Mouse (Mus musculus) forebrain, embryonic 14.5 days (tissue): Measurements from ENCODE around the gene Twnk. TPM values are rescaled to one million over a fixed set of nuclear protein-coding genes. Genes with fewer than 3 reads are reported as not detected.

Source experiments
- ATAC-seq: fragments of 200-750 bp; cut with Nextera tagmentation; 2 replicates; pipeline ENCODE4 v1.8.0; 2017; ENCODE audit warnings: mild to moderate bottlenecking, moderate library complexity
- DNase-seq: peaks from one replicate; pipeline ENCODE4 v3.0.0-alpha.2; 2015; ENCODE audit warnings: low spot score
- H3K27ac ChIP-seq: fragments of 300-500 bp; sonication (generic); 2 replicates; pipeline ENCODE4 v1.5.1; 2014; ENCODE audit warnings: low read depth, mild to moderate bottlenecking, control low read depth, low read length, moderate library complexity
- H3K27me3 ChIP-seq: fragments of 300-500 bp; sonication (generic); replicated peaks from 2 replicates; pipeline ENCODE4 v1.6.1; 2014; ENCODE audit warnings: low read length, control low read depth, mixed read lengths; ENCODE audit not compliant: control insufficient read depth, insufficient read depth
- H3K36me3 ChIP-seq: fragments of 300-500 bp; sonication (generic); 2 replicates; pipeline ENCODE4 v1.6.1; 2014; ENCODE audit warnings: low read length, control low read depth; ENCODE audit not compliant: control insufficient read depth, insufficient read depth
- H3K4me1 ChIP-seq: fragments of 300-500 bp; sonication (generic); 2 replicates; pipeline ENCODE4 v1.6.1; 2014; ENCODE audit warnings: antibody characterized with exemption, low read length, control low read depth; ENCODE audit not compliant: control insufficient read depth, insufficient read depth
- H3K4me2 ChIP-seq: fragments of 300-500 bp; sonication (generic); 2 replicates; pipeline ENCODE4 v1.6.1; 2014; ENCODE audit warnings: mild to moderate bottlenecking, control low read depth, low read length
- H3K4me3 ChIP-seq: fragments of 300-500 bp; sonication (generic); 2 replicates; pipeline ENCODE4 v1.5.1; 2014; ENCODE audit warnings: low read depth, low read length, control low read depth
- H3K9ac ChIP-seq: fragments of 300-500 bp; sonication (generic); 2 replicates; pipeline ENCODE4 v1.6.1; 2014; ENCODE audit warnings: mild to moderate bottlenecking, low read length, control low read depth, moderate library complexity
- H3K9me3 ChIP-seq: fragments of 300-500 bp; sonication (generic); replicated peaks from 2 replicates; pipeline ENCODE4 v1.6.1; 2016; ENCODE audit warnings: low read length, control low read depth, mixed read lengths; ENCODE audit not compliant: control insufficient read depth
- WGBS: fragments of 180-500 bp; shearing (Covaris S2); extraction: QIAGEN DNeasy Blood & Tissue Kit; methylation state at CpG from one replicate; pipeline ENCODE4 v1.1.7; 2014; 5-methylcytosine and 5-hydroxymethylcytosine counted together
- polyA plus RNA-seq: library from polyadenylated mRNA; unstranded; fragments of >200 nt; fragmentation: Nextera tagmentation; extraction: Ambion mirVana; gene quantifications from 2 replicates; pipeline ENCODE4 v1.2.1, GENCODE M21; 2014

Gene Twnk
- polyA plus RNA-seq, 1 experiment from 2014 or later: 10.6 TPM

GRCm38 (mm10) chr19:45047417-45047934 lies 42.0 kb downstream of the Twnk start, which contains the start of gene Sfxn3:
Gene Sfxn3 (plus strand): TSS chr19:45047503.
- H3K4me3 ChIP-seq: peak within 1 kb of the TSS; percentile 51
- peak within 1 kb of the TSS; percentile 68 for H3K4me2 ChIP-seq
- no peaks in the 10 kb centered on the region for H3K9me3 ChIP-seq
- H3K27me3 ChIP-seq: peaks cover 6% of the 10 kb centered on the region; the same call in 1 of the 2 replicates
- H3K27ac ChIP-seq: peak within 1 kb of the TSS; percentile 90
- DNase-seq (peak; percentile 93), ATAC-seq (peak; percentile 89)
- H3K36me3 ChIP-seq: peaks cover 30% of the 10 kb centered on the region
- WGBS: under 1% methylated on average over 26 of the region's 26 CpGs
- peak within 1 kb of the TSS; percentile 77 for H3K9ac ChIP-seq
- peaks cover 28% of the 10 kb centered on the region for H3K4me1 ChIP-seq

DNA sequence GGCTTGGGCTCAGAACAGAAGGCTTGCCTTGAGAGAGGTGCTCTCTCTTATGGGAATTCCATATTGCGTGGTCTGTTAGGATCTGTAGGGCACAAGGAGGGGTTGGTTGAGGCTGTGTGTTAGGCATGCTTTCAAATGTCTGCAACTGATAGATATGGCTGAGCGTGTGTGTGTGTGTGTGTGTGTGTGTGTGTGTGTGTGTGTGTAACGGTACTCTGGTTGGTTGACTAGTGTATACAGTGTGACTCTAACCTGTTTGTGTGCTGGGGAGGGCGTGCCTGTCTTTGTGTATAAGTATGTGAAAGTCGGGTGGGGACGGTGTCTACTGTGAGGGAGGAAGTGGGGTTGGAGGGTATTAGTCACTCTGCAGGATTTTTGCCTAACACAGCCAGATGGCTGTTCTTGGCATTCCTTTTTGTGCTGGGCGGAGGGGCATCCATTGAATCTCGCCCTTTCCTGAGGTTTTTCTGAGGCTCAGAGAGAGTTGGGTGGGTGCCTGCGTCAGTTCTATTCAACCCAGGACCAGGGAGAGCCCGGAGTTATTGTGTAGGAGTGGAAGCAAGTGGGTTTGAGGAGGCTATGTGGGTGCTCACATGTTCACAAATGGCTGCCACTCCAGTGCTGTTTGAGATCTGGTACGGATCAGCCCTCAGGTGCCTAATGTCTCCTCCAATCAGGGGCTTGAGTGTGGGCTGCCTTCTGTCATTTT lies 42.6 kb downstream of the Twnk start:
- peak; percentile 65 for DNase-seq
- Histone ChIP-seq H3K36me3 (peaks cover 36% of the 10 kb centered on the region), H3K4me2 (peak overlapping the region; percentile 68), H3K9me3 (no peaks in the 10 kb centered on the region), H3K27me3 (peaks cover 6% of the 10 kb centered on the region; the same call in 1 of the 2 replicates), H3K4me3 (peak overlapping the region; percentile 51), H3K4me1 (peaks cover 28% of the 10 kb centered on the region), H3K9ac (peak overlapping the region; percentile 77), H3K27ac (peak overlapping the region; percentile 90)
- ATAC-seq: peak; percentile 60
- 41% methylated on average over 11 of the region's 11 CpGs for WGBS

- Histone ChIP-seq H3K27ac (peak overlapping the region; percentile 90), H3K4me2 (peak overlapping the region; percentile 68), H3K4me1 (peaks cover 28% of the 10 kb centered on the region), H3K36me3 (peaks cover 43% of the 10 kb centered on the region), H3K9ac (peak overlapping the region; percentile 77), H3K9me3 (no peaks in the 10 kb centered on the region), H3K4me3 (peak overlapping the region; percentile 51), H3K27me3 (peaks cover 6% of the 10 kb centered on the region; the same call in 1 of the 2 replicates)
- WGBS: 82% methylated on average over 12 of the region's 12 CpGs
- ATAC-seq (no peak), DNase-seq (no peak)
Measured at GRCm38 (mm10) chr19:45048644-45049365, 43.3 kb downstream of the Twnk start.

DNA sequence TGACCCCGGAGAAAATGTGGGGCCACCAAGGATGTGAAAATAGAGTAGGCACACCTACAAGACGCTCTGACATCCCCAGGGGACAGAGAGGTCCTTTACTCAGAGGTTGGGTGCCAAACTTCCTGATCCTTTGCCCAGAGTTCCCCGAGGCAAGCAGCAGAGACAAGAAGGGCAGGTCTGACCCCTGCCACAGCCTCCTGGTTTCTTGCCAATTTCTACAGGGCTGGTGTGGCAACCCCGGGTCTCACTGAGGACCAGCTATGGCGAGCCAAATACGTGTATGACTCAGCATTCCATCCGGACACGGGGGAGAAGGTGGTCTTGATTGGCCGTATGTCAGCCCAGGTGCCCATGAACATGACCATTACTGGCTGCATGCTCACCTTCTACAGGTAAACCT lies 44.1 kb downstream of the Twnk start:
- H3K4me2 ChIP-seq: peak overlapping the region; percentile 68; the same call in 1 of the 2 replicates

GRCm38 (mm10) chr19:45053451-45053850 lies 48.0 kb downstream of the Twnk start:
- no peaks in the 10 kb centered on the region for H3K9me3 ChIP-seq

More for the DNA sequence above, 44.1 kb downstream of the Twnk start:
- H3K27ac ChIP-seq: no peak overlapping the region
- peaks cover 6% of the 10 kb centered on the region; the same call in 1 of the 2 replicates for H3K27me3 ChIP-seq
- H3K4me3 ChIP-seq: no peak overlapping the region
- H3K4me1 ChIP-seq: peaks cover 28% of the 10 kb centered on the region
- no peak overlapping the region for H3K9ac ChIP-seq
- ATAC-seq (no peak), DNase-seq (no peak)
- WGBS: 81% methylated on average over 9 of the region's 9 CpGs
- H3K9me3 ChIP-seq: no peaks in the 10 kb centered on the region
- peaks cover 49% of the 10 kb centered on the region for H3K36me3 ChIP-seq

GRCm38 (mm10) chr19:45054892-45055690 lies 49.6 kb downstream of the Twnk start:
- 88% methylated on average over 6 of the region's 6 CpGs for WGBS
- Histone ChIP-seq H3K36me3 (peaks cover 50% of the 10 kb centered on the region), H3K9me3 (no peaks in the 10 kb centered on the region), H3K4me3 (no peak overlapping the region), H3K4me2 (no peak overlapping the region), H3K27me3 (no peaks in the 10 kb centered on the region), H3K4me1 (peaks cover 14% of the 10 kb centered on the region), H3K9ac (no peak overlapping the region), H3K27ac (no peak overlapping the region)
- no peak for ATAC-seq
- DNase-seq: no peak

More at GRCm38 (mm10) chr19:45053451-45053850, 48.0 kb downstream of the Twnk start:
- no peak overlapping the region for H3K9ac ChIP-seq
- peaks cover 22% of the 10 kb centered on the region for H3K4me1 ChIP-seq
- H3K4me3 ChIP-seq: no peak overlapping the region
- peaks cover 59% of the 10 kb centered on the region for H3K36me3 ChIP-seq
- WGBS: 88% methylated on average over 8 of the region's 8 CpGs
- H3K27me3 ChIP-seq: no peaks in the 10 kb centered on the region
- no peak for DNase-seq
- H3K4me2 ChIP-seq: no peak overlapping the region
- H3K27ac ChIP-seq: no peak overlapping the region
- ATAC-seq: no peak

DNA sequence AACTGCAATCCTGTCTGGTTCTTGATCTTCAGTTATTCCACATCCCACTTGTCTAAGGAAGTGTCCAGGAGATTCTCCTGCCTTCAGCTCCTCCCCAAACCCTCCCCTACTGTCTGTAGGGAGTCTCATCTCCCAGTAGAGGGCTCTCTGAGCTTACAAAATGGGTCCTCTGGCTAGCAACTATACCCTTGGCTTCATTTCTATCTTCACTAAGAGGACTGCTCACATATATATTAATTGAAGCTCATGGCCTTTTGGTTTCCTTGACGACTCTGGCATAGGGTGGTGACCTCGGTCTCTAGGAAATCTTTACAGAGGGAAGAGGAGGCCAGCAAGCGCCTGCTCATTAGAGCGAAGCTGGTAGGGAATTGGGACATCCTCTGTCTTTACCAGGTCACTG lies 50.9 kb downstream of the Twnk start:
- peak; percentile 78 for DNase-seq
- Histone ChIP-seq H3K4me3 (no peak overlapping the region), H3K9me3 (no peaks in the 10 kb centered on the region), H3K4me2 (no peak overlapping the region), H3K4me1 (peaks cover 14% of the 10 kb centered on the region), H3K27ac (no peak overlapping the region), H3K9ac (no peak overlapping the region), H3K27me3 (no peaks in the 10 kb centered on the region), H3K36me3 (peaks cover 39% of the 10 kb centered on the region)
- 56% methylated on average over 4 of the region's 4 CpGs for WGBS
- ATAC-seq: peak; percentile 8; the same call in 1 of the 2 replicates

GRCm38 (mm10) chr19:45056908-45057698 lies 51.6 kb downstream of the Twnk start:
- Histone ChIP-seq H3K4me1 (peaks cover 14% of the 10 kb centered on the region), H3K9ac (no peak overlapping the region), H3K27ac (peak overlapping the region; percentile 98; the same call in 1 of the 2 replicates), H3K9me3 (no peaks in the 10 kb centered on the region), H3K36me3 (peaks cover 32% of the 10 kb centered on the region), H3K4me3 (peak overlapping the region; percentile 61), H3K27me3 (no peaks in the 10 kb centered on the region), H3K4me2 (peak overlapping the region; percentile 92)
- no peak for ATAC-seq
- 87% methylated on average over 7 of the region's 7 CpGs for WGBS
- DNase-seq: no peak
